Mouse (Mus musculus): ENCODE data around the gene Impdh1. TPM values are rescaled to one million over a fixed set of nuclear protein-coding genes. Genes with fewer than 3 reads are reported as not detected.

Impdh1 gene
- polyA plus RNA-seq, 1 experiment, result 81.7 TPM

- TF ChIP-seq GATA1 (IDR thresholded peaks at IDR 0.05; ENCODE audit: low read length), result no peak
Measured at GRCm38 (mm10) chr6:29230386-29230785, 14.2 kb upstream of the Impdh1 start.

- no peak for TF ChIP-seq GATA1 (IDR thresholded peaks at IDR 0.05; ENCODE audit: low read length)
Measured at GRCm38 (mm10) chr6:29229265-29229913, 13.2 kb upstream of the Impdh1 start.

DNA sequence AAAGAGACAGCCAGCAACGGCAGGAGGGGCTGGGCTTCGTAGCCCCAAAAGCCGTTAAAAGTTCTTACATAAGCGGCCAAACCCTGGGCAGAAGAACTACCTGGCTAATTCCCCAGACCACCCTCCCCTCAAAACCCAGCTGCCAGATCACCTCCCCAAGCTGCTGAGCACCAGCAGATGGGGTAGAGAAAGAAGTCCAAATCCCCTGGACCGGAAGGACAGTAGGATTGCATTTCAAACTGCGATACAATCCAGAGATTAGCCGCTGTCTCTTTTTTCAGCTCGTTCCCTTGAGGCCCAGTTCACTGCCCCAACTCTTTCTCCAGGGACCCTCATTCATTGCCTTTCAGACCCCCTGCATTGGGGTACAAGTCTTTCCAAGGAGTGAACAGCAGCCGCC, 983 bp downstream of the Impdh1 start:
- TF ChIP-seq GATA1 (IDR thresholded peaks at IDR 0.05; ENCODE audit: low read length), result no peak

GRCm38 (mm10) chr6:29214776-29215175, 1.4 kb downstream of the Impdh1 start:
- TF ChIP-seq GATA1 (IDR thresholded peaks at IDR 0.05; ENCODE audit: low read length), result no peak

DNA sequence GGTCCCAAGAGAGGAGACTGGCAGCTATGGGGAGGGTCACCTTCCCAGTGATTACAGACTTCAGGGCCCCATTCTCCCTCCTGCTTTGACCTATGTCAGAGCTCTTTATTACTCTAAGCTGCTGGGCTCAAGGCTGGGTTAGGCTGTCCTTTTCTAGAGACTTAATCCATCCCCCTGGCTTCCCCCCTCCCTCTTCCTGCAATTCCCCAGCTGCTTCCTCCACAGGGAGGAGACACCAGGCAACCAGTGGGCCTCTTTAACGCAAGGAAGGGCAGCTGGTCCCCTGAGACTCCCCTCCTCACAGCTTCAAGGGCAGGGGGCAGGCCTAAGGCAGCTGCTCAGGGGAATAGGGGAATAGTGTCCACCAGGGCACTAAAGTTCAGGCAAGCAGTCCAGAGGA, 1.9 kb downstream of the Impdh1 start:
- no peak for TF ChIP-seq GATA1 (IDR thresholded peaks at IDR 0.05; ENCODE audit: low read length)

DNA sequence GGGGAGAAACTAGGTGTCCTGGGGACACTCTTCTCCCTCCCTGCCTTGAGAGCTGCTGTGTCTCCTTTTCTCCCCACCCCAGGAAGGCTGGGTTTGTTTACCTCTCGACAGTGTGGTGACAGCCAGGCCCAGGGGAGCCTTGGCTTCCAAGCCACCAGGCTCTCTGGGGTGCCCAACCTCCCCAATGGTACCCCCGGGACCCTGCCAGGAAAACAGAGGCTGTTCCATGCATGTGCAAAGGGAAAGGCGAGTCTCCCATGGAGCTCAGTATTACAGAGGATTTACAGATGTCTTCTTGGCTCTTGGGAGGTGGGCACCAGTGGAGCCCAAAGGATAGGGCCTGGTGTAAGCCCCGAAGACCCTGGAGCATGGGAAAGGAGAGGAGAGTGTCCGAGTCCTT, 2.7 kb downstream of the Impdh1 start:
- no peak for TF ChIP-seq GATA1 (IDR thresholded peaks at IDR 0.05; ENCODE audit: low read length)

DNA sequence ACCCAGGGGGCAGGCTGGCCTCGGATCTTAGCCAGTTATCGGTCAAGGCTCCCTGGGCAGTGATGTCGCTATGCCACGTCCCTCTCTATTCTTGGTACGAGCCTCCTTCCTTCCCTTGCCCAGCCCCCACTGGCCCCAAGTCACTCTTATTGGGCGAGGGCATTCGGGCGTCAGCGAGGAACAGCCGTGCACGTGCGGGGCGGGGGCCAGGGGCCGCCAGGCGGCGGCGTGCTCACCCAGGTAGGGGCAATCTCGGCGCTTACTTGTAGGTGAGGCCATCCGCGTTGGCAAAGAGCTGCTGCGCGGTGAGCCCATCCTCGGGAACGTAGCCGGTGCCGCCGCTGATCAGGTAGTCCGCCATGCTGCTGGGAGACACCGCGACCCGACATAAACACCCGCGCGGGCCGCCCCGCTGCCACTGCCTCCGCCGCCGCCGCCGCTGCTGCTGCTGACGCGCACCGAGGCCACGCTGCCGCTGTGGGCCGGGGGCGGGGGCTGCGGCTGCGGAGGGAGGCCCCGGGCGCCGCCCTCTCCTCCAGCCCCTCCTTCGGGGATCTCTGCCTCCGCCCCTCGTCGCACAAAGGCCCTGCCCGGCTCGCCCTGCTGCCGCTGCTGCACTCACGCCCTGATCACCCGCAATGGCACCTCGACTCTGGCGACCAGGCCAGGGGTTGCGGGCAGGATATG, 4.2 kb downstream of the Impdh1 start:
- no peak for TF ChIP-seq GATA1 (IDR thresholded peaks at IDR 0.05; ENCODE audit: low read length)

- TF ChIP-seq GATA1 (IDR thresholded peaks at IDR 0.05; ENCODE audit: low read length), result no peak
Measured at GRCm38 (mm10) chr6:29211146-29211545, 5.0 kb downstream of the Impdh1 start.

GRCm38 (mm10) chr6:29210231-29210936, 5.8 kb downstream of the Impdh1 start:
- TF ChIP-seq GATA1 (IDR thresholded peaks at IDR 0.05; ENCODE audit: low read length), result no peak

DNA sequence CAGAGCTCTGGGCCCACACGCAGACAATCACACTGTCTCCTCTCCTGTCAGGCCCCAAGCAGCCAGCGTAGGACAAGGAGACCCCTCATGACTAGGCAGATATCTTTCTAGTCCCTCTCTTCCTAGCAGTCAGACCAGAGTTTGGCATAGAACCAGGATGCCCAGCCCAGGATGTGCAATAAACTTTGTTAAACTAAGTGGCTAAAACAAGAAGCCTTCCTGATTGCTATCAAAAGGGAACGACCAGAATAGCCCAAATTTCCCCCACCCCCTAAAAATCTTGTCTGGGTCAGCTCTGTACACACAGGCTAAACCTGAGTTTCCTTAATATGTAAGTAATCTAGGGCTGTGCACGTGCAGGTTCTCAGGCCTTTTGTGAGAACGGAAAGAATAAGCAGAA, 8.0 kb downstream of the Impdh1 start:
- no peak for TF ChIP-seq GATA1 (IDR thresholded peaks at IDR 0.05; ENCODE audit: low read length)

DNA sequence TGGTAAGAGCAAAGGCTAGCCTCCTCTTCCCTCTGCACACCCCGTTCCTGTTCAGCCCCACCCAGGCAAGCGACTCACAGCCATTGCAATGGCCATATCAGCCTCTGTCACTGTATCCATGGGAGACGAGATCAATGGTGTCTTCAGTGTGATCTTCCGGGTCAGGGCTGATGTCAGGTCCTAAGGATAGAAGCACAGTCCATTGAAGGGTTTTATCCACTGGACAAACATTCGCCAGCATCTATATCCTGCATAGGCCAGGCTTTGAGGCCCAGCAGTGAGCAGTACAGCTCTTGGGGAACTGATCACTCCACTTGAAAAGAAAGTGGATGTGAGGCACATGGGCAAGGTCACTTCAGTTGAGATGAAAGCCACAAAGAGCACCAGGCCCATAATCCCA, 9.1 kb downstream of the Impdh1 start:
- no peak for TF ChIP-seq GATA1 (IDR thresholded peaks at IDR 0.05; ENCODE audit: low read length)

- no peak for TF ChIP-seq GATA1 (IDR thresholded peaks at IDR 0.05; ENCODE audit: low read length)
Measured at GRCm38 (mm10) chr6:29206006-29206405, 10.2 kb downstream of the Impdh1 start.

DNA sequence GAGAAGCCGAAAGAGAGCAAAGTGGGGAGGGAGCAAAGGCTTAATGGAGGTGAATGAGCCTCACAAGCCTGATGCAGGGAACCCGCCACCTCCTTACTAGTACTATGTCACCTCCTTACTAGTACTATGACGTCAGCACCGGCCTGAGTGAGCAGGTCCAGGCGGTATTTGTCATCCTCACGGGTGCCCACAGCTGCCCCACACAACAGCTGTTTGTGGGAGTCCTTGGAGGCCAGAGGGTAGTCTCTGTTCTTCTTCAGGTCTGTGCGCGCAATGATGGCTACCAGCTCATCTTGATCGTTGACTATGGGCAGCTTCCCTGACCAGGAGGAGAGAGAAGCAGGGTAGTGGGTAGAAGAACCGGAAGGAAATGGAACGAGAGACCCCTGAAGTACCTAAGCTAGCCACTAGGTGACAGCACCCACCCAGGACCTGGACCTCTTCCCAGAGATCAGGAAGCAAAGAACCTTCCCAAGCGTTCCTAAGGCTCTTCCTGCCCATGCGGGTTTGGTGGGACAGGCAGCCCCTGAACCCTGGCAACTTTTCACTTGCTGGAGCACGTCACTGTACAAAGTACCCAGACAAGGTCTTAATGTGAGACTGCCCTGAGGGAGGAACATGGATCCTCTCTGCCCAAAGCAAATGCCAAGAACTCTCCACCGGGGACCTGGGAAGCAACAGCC, 11.1 kb downstream of the Impdh1 start:
- TF ChIP-seq GATA1 (IDR thresholded peaks at IDR 0.05; ENCODE audit: low read length), result no peak

- no peak for TF ChIP-seq GATA1 (IDR thresholded peaks at IDR 0.05; ENCODE audit: low read length)
Measured at GRCm38 (mm10) chr6:29203861-29204585, 12.1 kb downstream of the Impdh1 start.

DNA sequence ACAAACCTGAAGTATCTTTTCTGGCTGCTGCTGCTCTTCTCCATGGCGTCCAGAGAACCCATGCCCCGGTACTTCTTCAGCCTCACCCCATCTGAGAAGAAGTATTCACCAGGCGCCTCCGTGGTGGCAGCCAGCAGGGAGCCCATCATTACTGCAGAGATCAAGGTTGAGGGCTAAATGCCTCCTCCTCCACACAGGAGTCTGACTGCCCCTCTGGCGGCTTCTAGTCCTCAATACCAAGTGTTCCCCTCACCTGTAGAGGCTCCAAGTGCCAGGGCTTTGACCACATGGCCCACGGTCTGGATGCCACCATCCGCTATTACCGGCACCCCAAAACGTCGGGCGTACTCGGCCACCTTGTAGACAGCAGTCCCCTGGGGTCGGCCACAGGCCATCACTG, 13.1 kb downstream of the Impdh1 start:
- TF ChIP-seq GATA1 (IDR thresholded peaks at IDR 0.05; ENCODE audit: low read length), result no peak

All from G1E-ER4 (cell line).